Mouse (Mus musculus): Measurements from ENCODE around the gene Tpm3. TPM values are rescaled to one million over a fixed set of nuclear protein-coding genes. Genes with fewer than 3 reads are reported as not detected.

The Tpm3 gene
- 510 and 525 TPM in 2 replicates for polyA plus RNA-seq (2016; fragmentation: Nextera tagmentation; extraction: Ambion mirVana)

GRCm38 (mm10) chr3:90072294-90072693 lies at the start of gene Tpm3:
Gene Tpm3, plus strand, starts transcription at chr3:90072649.
- no peak for ATAC-seq (ENCODE audit: low FRiP score)
- H3K4me1 ChIP-seq: peaks cover 5% of the 10 kb centered on the region; the same call in 1 of the 2 replicates
- no peak within 1 kb of the TSS for H3K4me3 ChIP-seq
- H3K27me3 ChIP-seq: no peaks in the 10 kb centered on the region
- no peaks in the 10 kb centered on the region for H3K9me3 ChIP-seq (replicated peaks)
- H3K4me2 ChIP-seq (replicated peaks): no peak within 1 kb of the TSS
- no peaks in the 10 kb centered on the region for H3K36me3 ChIP-seq
- 76% methylated on average over 4 of the region's 4 CpGs for WGBS
- H3K9ac ChIP-seq: no peak within 1 kb of the TSS
- H3K27ac ChIP-seq: no peak within 1 kb of the TSS

GRCm38 (mm10) chr3:90034653-90035052 lies 37.8 kb upstream of the Tpm3 start:
- Histone ChIP-seq H3K36me3 (peaks cover 78% of the 10 kb centered on the region), H3K9ac (no peak overlapping the region), H3K9me3 (replicated peaks) (no peaks in the 10 kb centered on the region), H3K4me2 (replicated peaks) (no peak overlapping the region), H3K4me3 (no peak overlapping the region), H3K27ac (no peak overlapping the region), H3K4me1 (no peaks in the 10 kb centered on the region), H3K27me3 (no peaks in the 10 kb centered on the region)
- WGBS: 95% methylated on average over 2 of the region's 2 CpGs
- ATAC-seq (ENCODE audit: low FRiP score): no peak

GRCm38 (mm10) chr3:90036263-90036662 lies 36.2 kb upstream of the Tpm3 start:
- 94% methylated on average over 1 of the region's 1 CpGs for WGBS
- no peaks in the 10 kb centered on the region for H3K27me3 ChIP-seq
- no peak for ATAC-seq (ENCODE audit: low FRiP score)
- H3K9me3 ChIP-seq (replicated peaks): no peaks in the 10 kb centered on the region
- H3K27ac ChIP-seq: no peak overlapping the region
- no peak overlapping the region for H3K4me3 ChIP-seq
- no peak overlapping the region for H3K4me2 ChIP-seq (replicated peaks)
- no peaks in the 10 kb centered on the region for H3K4me1 ChIP-seq
- peaks cover 70% of the 10 kb centered on the region for H3K36me3 ChIP-seq
- H3K9ac ChIP-seq: no peak overlapping the region

- peaks cover 27% of the 10 kb centered on the region for H3K36me3 ChIP-seq
- no peak overlapping the region for H3K27ac ChIP-seq
- H3K27me3 ChIP-seq: no peaks in the 10 kb centered on the region
- no peak for ATAC-seq (ENCODE audit: low FRiP score)
- WGBS: 75% methylated on average over 3 of the region's 3 CpGs
- H3K9me3 ChIP-seq (replicated peaks): no peaks in the 10 kb centered on the region
- no peak overlapping the region for H3K9ac ChIP-seq
- H3K4me2 ChIP-seq (replicated peaks): no peak overlapping the region
- no peak overlapping the region for H3K4me3 ChIP-seq
- H3K4me1 ChIP-seq: peaks cover 22% of the 10 kb centered on the region
Observed at GRCm38 (mm10) chr3:90049691-90050090, 22.8 kb upstream of the Tpm3 start.

GRCm38 (mm10) chr3:90051441-90052350 lies 20.8 kb upstream of the Tpm3 start, which contains the start of gene 4933434E20Rik:
Gene 4933434E20Rik, plus strand, starts transcription at chr3:90051636.
- Histone ChIP-seq H3K4me3 (peak within 1 kb of the TSS; percentile 89), H3K36me3 (peaks cover 28% of the 10 kb centered on the region), H3K4me2 (replicated peaks) (peak within 1 kb of the TSS; percentile 71), H3K27me3 (no peaks in the 10 kb centered on the region), H3K27ac (peak within 1 kb of the TSS; percentile 95), H3K4me1 (peaks cover 27% of the 10 kb centered on the region), H3K9me3 (replicated peaks) (no peaks in the 10 kb centered on the region), H3K9ac (peak within 1 kb of the TSS; percentile 98)
- under 1% methylated on average over 43 of the region's 43 CpGs for WGBS
- ATAC-seq (ENCODE audit: low FRiP score): peak; percentile 79

GRCm38 (mm10) chr3:90052351-90053241 lies 19.9 kb upstream of the Tpm3 start, which contains the start of gene Ubap2l:
Gene Ubap2l, minus strand, starts transcription at chr3:90052628.
- peak within 1 kb of the TSS; percentile 98 for H3K9ac ChIP-seq
- peak within 1 kb of the TSS; percentile 89 for H3K4me3 ChIP-seq
- no peaks in the 10 kb centered on the region for H3K27me3 ChIP-seq
- H3K36me3 ChIP-seq: peaks cover 29% of the 10 kb centered on the region
- peaks cover 27% of the 10 kb centered on the region for H3K4me1 ChIP-seq
- 2% methylated on average over 58 of the region's 81 CpGs for WGBS
- ATAC-seq (ENCODE audit: low FRiP score): peak; percentile 96
- H3K9me3 ChIP-seq (replicated peaks): no peaks in the 10 kb centered on the region
- H3K4me2 ChIP-seq (replicated peaks): peak within 1 kb of the TSS; percentile 71
- peak within 1 kb of the TSS; percentile 95 for H3K27ac ChIP-seq

- Histone ChIP-seq H3K4me3 (no peak overlapping the region), H3K4me2 (replicated peaks) (no peak overlapping the region), H3K27me3 (no peaks in the 10 kb centered on the region), H3K9me3 (replicated peaks) (no peaks in the 10 kb centered on the region), H3K27ac (no peak overlapping the region), H3K9ac (no peak overlapping the region), H3K4me1 (no peaks in the 10 kb centered on the region), H3K36me3 (peaks cover 62% of the 10 kb centered on the region)
- ATAC-seq (ENCODE audit: low FRiP score): no peak
- WGBS: 97% methylated on average over 6 of the region's 6 CpGs
Observed at GRCm38 (mm10) chr3:90061549-90061948, 10.9 kb upstream of the Tpm3 start.

- Histone ChIP-seq H3K4me1 (no peaks in the 10 kb centered on the region), H3K9ac (no peak overlapping the region), H3K36me3 (peaks cover 52% of the 10 kb centered on the region), H3K27me3 (no peaks in the 10 kb centered on the region), H3K9me3 (replicated peaks) (no peaks in the 10 kb centered on the region), H3K4me3 (no peak overlapping the region), H3K27ac (no peak overlapping the region), H3K4me2 (replicated peaks) (no peak overlapping the region)
- no peak for ATAC-seq (ENCODE audit: low FRiP score)
- WGBS: 60% methylated on average over 2 of the region's 2 CpGs
Observed at GRCm38 (mm10) chr3:90062539-90062938, 9.9 kb upstream of the Tpm3 start.

GRCm38 (mm10) chr3:90064383-90064782 lies 8.1 kb upstream of the Tpm3 start:
- Histone ChIP-seq H3K36me3 (peaks cover 46% of the 10 kb centered on the region), H3K9ac (no peak overlapping the region), H3K27ac (no peak overlapping the region), H3K4me3 (no peak overlapping the region), H3K4me2 (replicated peaks) (no peak overlapping the region), H3K9me3 (replicated peaks) (no peaks in the 10 kb centered on the region), H3K4me1 (no peaks in the 10 kb centered on the region), H3K27me3 (no peaks in the 10 kb centered on the region)
- ATAC-seq (ENCODE audit: low FRiP score): no peak
- WGBS: 82% methylated on average over 3 of the region's 3 CpGs

- Histone ChIP-seq H3K4me1 (no peaks in the 10 kb centered on the region), H3K9me3 (replicated peaks) (no peaks in the 10 kb centered on the region), H3K4me2 (replicated peaks) (no peak overlapping the region), H3K9ac (no peak overlapping the region), H3K36me3 (peaks cover 41% of the 10 kb centered on the region), H3K27me3 (no peaks in the 10 kb centered on the region), H3K4me3 (no peak overlapping the region), H3K27ac (no peak overlapping the region)
- WGBS: 63% methylated on average over 3 of the region's 3 CpGs
- ATAC-seq (ENCODE audit: low FRiP score): no peak
Observed at GRCm38 (mm10) chr3:90065553-90065952, 6.9 kb upstream of the Tpm3 start.

GRCm38 (mm10) chr3:90067851-90068250 lies 4.6 kb upstream of the Tpm3 start:
- WGBS: 89% methylated on average over 4 of the region's 4 CpGs
- ATAC-seq (ENCODE audit: low FRiP score): no peak

GRCm38 (mm10) chr3:90069688-90070087 lies 2.8 kb upstream of the Tpm3 start:
- H3K36me3 ChIP-seq: peaks cover 12% of the 10 kb centered on the region
- H3K9me3 ChIP-seq (replicated peaks): no peaks in the 10 kb centered on the region
- no peaks in the 10 kb centered on the region for H3K4me1 ChIP-seq
- no peak overlapping the region for H3K27ac ChIP-seq
- H3K27me3 ChIP-seq: no peaks in the 10 kb centered on the region
- H3K9ac ChIP-seq: no peak overlapping the region
- H3K4me2 ChIP-seq (replicated peaks): no peak overlapping the region
- H3K4me3 ChIP-seq: no peak overlapping the region
- 81% methylated on average over 7 of the region's 7 CpGs for WGBS
- no peak for ATAC-seq (ENCODE audit: low FRiP score)

More at GRCm38 (mm10) chr3:90067851-90068250, 4.6 kb upstream of the Tpm3 start:
- H3K9me3 ChIP-seq (replicated peaks): no peaks in the 10 kb centered on the region
- no peaks in the 10 kb centered on the region for H3K27me3 ChIP-seq
- H3K9ac ChIP-seq: no peak overlapping the region
- H3K4me3 ChIP-seq: no peak overlapping the region
- H3K27ac ChIP-seq: no peak overlapping the region
- no peak overlapping the region for H3K4me2 ChIP-seq (replicated peaks)
- H3K4me1 ChIP-seq: no peaks in the 10 kb centered on the region
- peaks cover 22% of the 10 kb centered on the region for H3K36me3 ChIP-seq
